Mouse (Mus musculus) heart, postnatal 25 days (tissue): Measurements from ENCODE around the gene Ldlrad3. TPM values are rescaled to one million over a fixed set of nuclear protein-coding genes. Genes with fewer than 3 reads are reported as not detected.

Experiments used
- DNase-seq: peaks from one replicate; pipeline ENCODE4 v3.0.0; 2022; ENCODE audit warnings: low spot score
- intact Hi-C: fragments of 180-260 bp; cut with DNase I; formaldehyde crosslinking; loops from one replicate; pipeline ENCODE4 v1.15.1; 2025
- total RNA-seq, 2 experiments: library from RNA; stranded (reverse); gene quantifications; 2 replicates each; pipeline ENCODE4 v1.2.3; 2021

The Ldlrad3 gene
- total RNA-seq, 2 experiments from 2014 or later, result 3.8 to 4.5 TPM

GRCm38 (mm10) chr2:102091516-102092350, 94.5 kb downstream of the Ldlrad3 start:
- intact Hi-C loops, result loop anchor here (1.0 to 5.0 kb wide), 4 partner anchors 95 to 362 kb away; partner anchors contain the start of gene Ldlrad3
- DNase-seq, result no peak

- DNase-seq, result no peak
- intact Hi-C loops, result no loop called here
Measured at GRCm38 (mm10) chr2:102087787-102088186, 98.4 kb downstream of the Ldlrad3 start.

GRCm38 (mm10) chr2:102086583-102086982, 99.6 kb downstream of the Ldlrad3 start:
- intact Hi-C loops, result no loop called here
- no peak for DNase-seq

GRCm38 (mm10) chr2:102082782-102083181, 103.4 kb downstream of the Ldlrad3 start:
- intact Hi-C loops, result no loop called here
- DNase-seq, result no peak

- no peak for DNase-seq
- intact Hi-C loops, result loop anchor here (5.0 kb wide), 1 partner anchor 45 kb away; no protein-coding TSS in a partner anchor
Measured at GRCm38 (mm10) chr2:102077554-102077953, 108.6 kb downstream of the Ldlrad3 start.

GRCm38 (mm10) chr2:102076237-102076636, 109.9 kb downstream of the Ldlrad3 start:
- intact Hi-C loops, result loop anchor here (5.0 kb wide), 1 partner anchor 44 kb away; no protein-coding TSS in a partner anchor
- DNase-seq, result no peak

GRCm38 (mm10) chr2:102073266-102074037, 112.7 kb downstream of the Ldlrad3 start:
- intact Hi-C loops, result no loop called here

GRCm38 (mm10) chr2:102072859-102073258, 113.3 kb downstream of the Ldlrad3 start:
- intact Hi-C loops, result no loop called here
- no peak for DNase-seq

More at GRCm38 (mm10) chr2:102073266-102074037, 112.7 kb downstream of the Ldlrad3 start:
- DNase-seq, result no peak

GRCm38 (mm10) chr2:102071022-102071717, 115.0 kb downstream of the Ldlrad3 start:
- no peak for DNase-seq
- intact Hi-C loops, result no loop called here

- intact Hi-C loops, result no loop called here
- no peak for DNase-seq
Measured at GRCm38 (mm10) chr2:102064826-102065441, 121.3 kb downstream of the Ldlrad3 start.

GRCm38 (mm10) chr2:102063906-102064505, 122.2 kb downstream of the Ldlrad3 start:
- no peak for DNase-seq
- intact Hi-C loops, result no loop called here

- intact Hi-C loops, result no loop called here
- DNase-seq, result no peak
Measured at GRCm38 (mm10) chr2:102062861-102063468, 123.2 kb downstream of the Ldlrad3 start.

GRCm38 (mm10) chr2:102061921-102062320, 124.3 kb downstream of the Ldlrad3 start:
- no peak for DNase-seq
- intact Hi-C loops, result no loop called here

GRCm38 (mm10) chr2:102057746-102058145, 128.4 kb downstream of the Ldlrad3 start:
- intact Hi-C loops, result no loop called here

GRCm38 (mm10) chr2:102057029-102057685, 129.0 kb downstream of the Ldlrad3 start:
- intact Hi-C loops, result no loop called here
- no peak for DNase-seq

More at GRCm38 (mm10) chr2:102057746-102058145, 128.4 kb downstream of the Ldlrad3 start:
- DNase-seq, result no peak

- intact Hi-C loops, result no loop called here
- no peak for DNase-seq
Measured at GRCm38 (mm10) chr2:102056144-102056543, 130.0 kb downstream of the Ldlrad3 start.

- DNase-seq, result peak; percentile 19
Measured at GRCm38 (mm10) chr2:102052951-102053660, 133.1 kb downstream of the Ldlrad3 start.

GRCm38 (mm10) chr2:102052353-102052752, 133.8 kb downstream of the Ldlrad3 start:
- intact Hi-C loops, result no loop called here
- DNase-seq, result no peak

More at GRCm38 (mm10) chr2:102052951-102053660, 133.1 kb downstream of the Ldlrad3 start:
- intact Hi-C loops, result no loop called here
